Mouse (Mus musculus) heart, embryonic 13.5 days (tissue): ENCODE results near the gene Plekhm3. TPM values are rescaled to one million over a fixed set of nuclear protein-coding genes. Genes with fewer than 3 reads are reported as not detected.

Experiments used
- ATAC-seq: fragments of 200-750 bp; cut with Nextera tagmentation; 2 replicates; pipeline ENCODE4 v1.8.0; 2017; ENCODE audit warnings: moderate TSS enrichment; ENCODE audit not compliant: insufficient number of reproducible peaks, low FRiP score, low TSS enrichment; ENCODE audit errors: extremely low read depth
- H3K27ac ChIP-seq: fragments of 300-500 bp; sonication (generic); replicated peaks from 2 replicates; pipeline ENCODE4 v1.5.1; 2015; ENCODE audit warnings: moderate library complexity, mild to moderate bottlenecking, inconsistent platforms
- H3K27me3 ChIP-seq: fragments of 300-500 bp; sonication (generic); replicated peaks from 2 replicates; pipeline ENCODE4 v1.6.1; 2015; ENCODE audit warnings: mild to moderate bottlenecking, inconsistent platforms
- H3K36me3 ChIP-seq: fragments of 300-500 bp; sonication (generic); 2 replicates; pipeline ENCODE4 v1.6.1; 2015; ENCODE audit warnings: mild to moderate bottlenecking, inconsistent platforms
- H3K4me1 ChIP-seq: fragments of 300-500 bp; sonication (generic); 2 replicates; pipeline ENCODE4 v1.6.1; 2015; ENCODE audit warnings: inconsistent platforms
- H3K4me2 ChIP-seq: fragments of 300-500 bp; sonication (generic); 2 replicates; pipeline ENCODE4 v1.6.1; 2015; ENCODE audit warnings: inconsistent platforms, mild to moderate bottlenecking, moderate library complexity
- H3K4me3 ChIP-seq: fragments of 300-500 bp; sonication (generic); 2 replicates; pipeline ENCODE4 v1.5.1; 2015; ENCODE audit warnings: moderate library complexity, mild to moderate bottlenecking, inconsistent platforms
- H3K9ac ChIP-seq: fragments of 300-500 bp; sonication (generic); 2 replicates; pipeline ENCODE4 v1.6.1; 2015; ENCODE audit warnings: inconsistent platforms, mild to moderate bottlenecking, moderate library complexity
- H3K9me3 ChIP-seq: fragments of 300-500 bp; sonication (generic); 2 replicates; pipeline ENCODE4 v1.6.1; 2016; ENCODE audit warnings: inconsistent platforms
- WGBS: fragments of 180-500 bp; shearing (Covaris S2); methylation state at CpG from one replicate; pipeline ENCODE4 v1.1.7; 2015; ENCODE audit warnings: mixed read lengths; 5-methylcytosine and 5-hydroxymethylcytosine counted together
- polyA plus RNA-seq: library from polyadenylated mRNA; unstranded; fragments of >200 nt; fragmentation: Nextera tagmentation; extraction: Ambion mirVana; gene quantifications from 2 replicates; pipeline ENCODE4 v1.2.1, GENCODE M21; 2015

The Plekhm3 gene
- polyA plus RNA-seq, 1 experiment from 2014 or later, result 6.9 TPM

- Histone ChIP-seq H3K4me2 (no peak overlapping the region), H3K4me1 (peaks cover 16% of the 10 kb centered on the region; the same call in 1 of the 2 replicates), H3K4me3 (no peak overlapping the region), H3K9me3 (no peaks in the 10 kb centered on the region), H3K36me3 (no peaks in the 10 kb centered on the region), H3K27me3 (no peaks in the 10 kb centered on the region), H3K27ac (no peak overlapping the region), H3K9ac (no peak overlapping the region)
- 33% methylated on average over 2 of the region's 2 CpGs for WGBS
- ATAC-seq, result no peak
Measured at GRCm38 (mm10) chr1:64757254-64757653, 199.4 kb downstream of the Plekhm3 start.

DNA sequence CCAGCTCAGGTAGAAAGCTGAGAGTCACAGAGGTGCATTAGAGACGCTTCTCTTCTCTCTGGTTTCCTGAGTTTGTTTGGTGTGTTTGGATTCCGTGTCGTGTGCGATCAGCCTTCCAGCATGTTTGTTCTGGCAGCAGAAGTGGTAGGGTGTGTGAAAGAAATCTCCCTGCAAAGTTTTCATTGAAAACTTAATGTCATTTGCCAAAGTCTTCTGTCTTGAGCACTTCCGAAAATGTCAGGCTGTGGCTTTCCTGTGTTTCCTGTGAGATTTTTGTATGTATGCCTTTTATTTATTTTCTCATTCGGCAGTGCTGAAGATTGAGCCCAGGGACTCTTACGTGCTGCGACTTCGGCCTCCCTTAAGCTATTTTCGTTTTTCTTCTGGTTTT is 200.0 kb downstream of the Plekhm3 start:
- Histone ChIP-seq H3K4me3 (no peak overlapping the region), H3K4me2 (no peak overlapping the region), H3K36me3 (no peaks in the 10 kb centered on the region), H3K27me3 (no peaks in the 10 kb centered on the region), H3K4me1 (peaks cover 16% of the 10 kb centered on the region; the same call in 1 of the 2 replicates), H3K9ac (no peak overlapping the region), H3K9me3 (no peaks in the 10 kb centered on the region), H3K27ac (0 out of 2 replicates have a peak overlapping the region, but pooled peaks have one; percentile 1)
- WGBS, result 58% methylated on average over 10 of the region's 10 CpGs
- no peak for ATAC-seq

DNA sequence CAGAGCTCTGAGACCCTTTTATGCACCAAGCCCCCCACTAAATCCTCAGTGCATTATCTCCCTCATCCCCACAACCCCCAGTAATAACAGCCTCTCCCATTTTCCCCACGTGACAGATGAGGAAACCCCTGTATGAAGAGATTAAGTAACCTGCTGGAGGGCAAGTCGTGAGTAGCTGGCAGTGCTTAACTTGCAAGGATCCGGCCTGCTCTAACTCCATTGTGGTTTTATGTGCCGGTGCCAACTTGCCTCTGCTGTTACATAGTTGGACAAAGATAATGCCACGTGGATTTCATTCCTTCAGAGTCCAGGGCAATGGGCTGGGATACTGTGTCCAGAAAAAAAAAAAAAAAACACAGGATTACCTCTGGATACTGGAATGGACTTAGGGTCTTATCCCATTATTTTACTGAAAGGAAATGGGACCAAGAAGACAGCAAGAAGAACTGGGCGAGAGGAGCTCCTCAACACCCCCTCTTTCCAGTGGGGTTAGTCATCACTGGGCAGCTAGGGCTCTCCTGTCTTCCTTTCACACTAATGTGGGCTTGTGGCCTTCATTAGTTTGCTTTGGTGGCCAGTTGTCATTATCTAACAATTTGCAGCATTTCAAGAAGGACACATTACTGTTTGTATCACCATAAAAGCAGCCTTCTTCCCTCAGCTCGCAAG is 200.5 kb downstream of the Plekhm3 start:
- 52% methylated on average over 7 of the region's 7 CpGs for WGBS

GRCm38 (mm10) chr1:64754658-64755057 is 202.0 kb downstream of the Plekhm3 start:
- Histone ChIP-seq H3K36me3 (no peaks in the 10 kb centered on the region), H3K9me3 (no peaks in the 10 kb centered on the region), H3K4me2 (no peak overlapping the region), H3K4me1 (peaks cover 16% of the 10 kb centered on the region; the same call in 1 of the 2 replicates), H3K9ac (no peak overlapping the region), H3K4me3 (no peak overlapping the region), H3K27me3 (no peaks in the 10 kb centered on the region), H3K27ac (no peak overlapping the region)
- 83% methylated on average over 5 of the region's 5 CpGs for WGBS
- no peak for ATAC-seq

More for the DNA sequence above, 200.5 kb downstream of the Plekhm3 start:
- H3K4me3 ChIP-seq, result no peak overlapping the region
- H3K4me2 ChIP-seq, result no peak overlapping the region
- H3K36me3 ChIP-seq, result no peaks in the 10 kb centered on the region
- peaks cover 16% of the 10 kb centered on the region; the same call in 1 of the 2 replicates for H3K4me1 ChIP-seq
- 0 out of 2 replicates have a peak overlapping the region, but pooled peaks have one; percentile 1 for H3K27ac ChIP-seq
- no peaks in the 10 kb centered on the region for H3K9me3 ChIP-seq
- H3K9ac ChIP-seq, result no peak overlapping the region
- H3K27me3 ChIP-seq, result no peaks in the 10 kb centered on the region
- ATAC-seq, result no peak

- 65% methylated on average over 7 of the region's 7 CpGs for WGBS
- Histone ChIP-seq H3K27ac (no peak overlapping the region), H3K9me3 (no peaks in the 10 kb centered on the region), H3K4me3 (no peak overlapping the region), H3K4me2 (no peak overlapping the region), H3K4me1 (peaks cover 16% of the 10 kb centered on the region; the same call in 1 of the 2 replicates), H3K9ac (no peak overlapping the region), H3K36me3 (no peaks in the 10 kb centered on the region), H3K27me3 (no peaks in the 10 kb centered on the region)
- no peak for ATAC-seq
Measured at GRCm38 (mm10) chr1:64753668-64754067, 203.0 kb downstream of the Plekhm3 start.

GRCm38 (mm10) chr1:64753109-64753508 is 203.5 kb downstream of the Plekhm3 start:
- H3K4me3 ChIP-seq, result no peak overlapping the region
- no peak overlapping the region for H3K4me2 ChIP-seq
- 0 out of 2 replicates have a peak, but pooled peaks cover 5% of the 10 kb centered on the region for H3K27me3 ChIP-seq
- H3K9ac ChIP-seq, result no peak overlapping the region
- no peak for ATAC-seq
- H3K36me3 ChIP-seq, result no peaks in the 10 kb centered on the region
- H3K27ac ChIP-seq, result no peak overlapping the region
- H3K4me1 ChIP-seq, result peaks cover 16% of the 10 kb centered on the region; the same call in 1 of the 2 replicates
- no peaks in the 10 kb centered on the region for H3K9me3 ChIP-seq
- 62% methylated on average over 8 of the region's 8 CpGs for WGBS

- ATAC-seq, result no peak
- Histone ChIP-seq H3K4me3 (no peak overlapping the region), H3K36me3 (no peaks in the 10 kb centered on the region), H3K27ac (no peak overlapping the region), H3K4me2 (no peak overlapping the region), H3K27me3 (0 out of 2 replicates have a peak, but pooled peaks cover 7% of the 10 kb centered on the region), H3K9ac (no peak overlapping the region), H3K9me3 (no peaks in the 10 kb centered on the region), H3K4me1 (peaks cover 2% of the 10 kb centered on the region)
Measured at GRCm38 (mm10) chr1:64744616-64745015, 212.0 kb downstream of the Plekhm3 start.

GRCm38 (mm10) chr1:64742741-64743408 is 213.7 kb downstream of the Plekhm3 start:
- Histone ChIP-seq H3K9ac (no peak overlapping the region), H3K4me3 (no peak overlapping the region), H3K4me1 (peaks cover 19% of the 10 kb centered on the region), H3K4me2 (no peak overlapping the region), H3K36me3 (no peaks in the 10 kb centered on the region), H3K27me3 (0 out of 2 replicates have a peak, but pooled peaks cover 3% of the 10 kb centered on the region), H3K9me3 (no peaks in the 10 kb centered on the region), H3K27ac (no peak overlapping the region)
- WGBS, result 64% methylated on average over 18 of the region's 18 CpGs
- ATAC-seq, result no peak

DNA sequence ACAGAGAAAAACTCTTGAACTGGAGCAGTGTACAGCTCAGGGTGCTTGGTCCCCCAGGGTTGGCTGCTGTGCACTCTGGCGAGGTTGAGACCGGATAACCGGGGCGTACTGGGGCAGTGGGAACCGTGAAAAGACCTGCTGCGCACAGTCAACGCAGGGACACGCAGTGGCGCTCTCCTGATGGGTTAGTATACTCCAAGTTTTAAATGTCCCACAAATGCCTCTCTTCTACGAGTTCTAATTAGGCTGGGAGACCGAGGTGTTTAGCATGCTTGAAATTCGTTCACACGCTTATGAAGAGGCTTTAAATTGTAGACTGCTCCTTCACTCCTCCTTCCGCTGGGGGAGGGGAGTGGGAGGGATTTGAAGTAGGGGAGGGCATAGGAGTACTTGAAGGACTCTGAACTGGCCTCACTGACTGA is 218.0 kb downstream of the Plekhm3 start:
- under 1% methylated on average over 14 of the region's 14 CpGs for WGBS
- H3K9me3 ChIP-seq, result no peaks in the 10 kb centered on the region
- peak overlapping the region; percentile 81 for H3K9ac ChIP-seq
- H3K27ac ChIP-seq, result peak overlapping the region; percentile 76
- peaks cover 46% of the 10 kb centered on the region for H3K4me1 ChIP-seq
- H3K4me3 ChIP-seq, result peak overlapping the region; percentile 83
- H3K4me2 ChIP-seq, result peak overlapping the region; percentile 99
- H3K27me3 ChIP-seq, result peaks cover 20% of the 10 kb centered on the region
- H3K36me3 ChIP-seq, result no peaks in the 10 kb centered on the region
- ATAC-seq, result no peak

DNA sequence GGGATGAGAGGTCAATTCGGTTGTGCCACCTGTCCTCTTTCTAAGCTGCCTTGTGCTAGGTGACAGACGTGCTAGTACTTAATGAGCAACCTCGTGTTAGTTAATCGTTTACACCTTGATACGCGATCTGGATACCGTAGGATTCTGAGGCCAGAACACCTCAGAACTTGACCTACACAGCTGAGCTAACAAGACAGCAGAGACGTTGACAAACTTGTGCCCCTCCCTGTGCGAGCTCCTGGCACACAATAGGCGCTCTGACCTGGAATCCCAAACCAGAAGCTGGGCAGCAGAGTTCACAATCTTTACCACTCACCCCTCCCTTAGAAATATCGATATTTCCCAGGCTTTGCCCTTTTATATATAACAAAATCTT is 218.5 kb downstream of the Plekhm3 start:
- Histone ChIP-seq H3K27ac (peak overlapping the region; percentile 76), H3K9me3 (no peaks in the 10 kb centered on the region), H3K4me2 (peak overlapping the region; percentile 99), H3K4me3 (peak overlapping the region; percentile 83), H3K27me3 (peaks cover 24% of the 10 kb centered on the region), H3K9ac (peak overlapping the region; percentile 81), H3K4me1 (peaks cover 50% of the 10 kb centered on the region), H3K36me3 (no peaks in the 10 kb centered on the region)
- ATAC-seq, result no peak
- WGBS, result under 1% methylated on average over 11 of the region's 11 CpGs

GRCm38 (mm10) chr1:64737502-64738179 is 219.0 kb downstream of the Plekhm3 start, which contains the start of gene Fzd5:
Fzd5 (minus strand) TSS chr1:64737751.
- Histone ChIP-seq H3K4me2 (peak within 1 kb of the TSS; percentile 99), H3K27ac (peak within 1 kb of the TSS; percentile 84), H3K27me3 (peaks cover 26% of the 10 kb centered on the region), H3K9me3 (no peaks in the 10 kb centered on the region), H3K4me3 (peak within 1 kb of the TSS; percentile 83), H3K9ac (peak within 1 kb of the TSS; percentile 91), H3K36me3 (no peaks in the 10 kb centered on the region), H3K4me1 (peaks cover 55% of the 10 kb centered on the region)
- WGBS, result under 1% methylated on average over 44 of the region's 73 CpGs
- peak; percentile 93 for ATAC-seq
